Mouse (Mus musculus) lung, adult 2 months (tissue): Measurements from ENCODE around the gene Rhbg. TPM values are rescaled to one million over a fixed set of nuclear protein-coding genes. Genes with fewer than 3 reads are reported as not detected.
"Not testable (repeated sequence)": the region's sequence is repeated elsewhere in the genome, so short reads cannot be mapped to it uniquely, and the experiment has no call there.

Experiments used
- DNase-seq: peaks from one replicate; pipeline ENCODE4 v3.0.0; 2022
- H3K4me1 ChIP-seq: fragments of 200-500 bp; 2 replicates; pipeline ENCODE4 v1.6.1; 2011; ENCODE audit warnings: low read length; ENCODE audit not compliant: control insufficient read depth, insufficient read depth
- H3K4me3 ChIP-seq: fragments of 200-500 bp; replicated peaks from 2 replicates; pipeline ENCODE3; 2011; ENCODE audit warnings: low read depth, mild to moderate bottlenecking, control low read depth, low read length; ENCODE audit errors: extremely low read depth
- CTCF ChIP-seq: fragments of 200-500 bp; IDR thresholded peaks from 2 replicates; pipeline ENCODE4 v1.5.1; 2011; ENCODE audit warnings: mild to moderate bottlenecking, low read length, control low read depth; ENCODE audit not compliant: insufficient read depth
- POLR2A ChIP-seq: fragments of 200-500 bp; IDR thresholded peaks from 2 replicates; pipeline ENCODE4 v1.6.1; 2011; ENCODE audit warnings: low read depth, mild to moderate bottlenecking, control low read depth, low read length, borderline replicate concordance; ENCODE audit errors: extremely low read depth
- WGBS: fragments of 180-500 bp; shearing (Covaris S2); methylation state at CpG from one replicate; pipeline ENCODE4 v1.1.7; 2018; 5-methylcytosine and 5-hydroxymethylcytosine counted together
- polyA plus RNA-seq: library from polyadenylated mRNA; depleted of rRNA; stranded (reverse); fragments of >200 nt; gene quantifications from 2 replicates; pipeline ENCODE4 v1.2.3, GENCODE M21; 2012; rRNA removed

Gene Rhbg
- 8.2 and 14.5 TPM in 2 replicates for polyA plus RNA-seq

DNA sequence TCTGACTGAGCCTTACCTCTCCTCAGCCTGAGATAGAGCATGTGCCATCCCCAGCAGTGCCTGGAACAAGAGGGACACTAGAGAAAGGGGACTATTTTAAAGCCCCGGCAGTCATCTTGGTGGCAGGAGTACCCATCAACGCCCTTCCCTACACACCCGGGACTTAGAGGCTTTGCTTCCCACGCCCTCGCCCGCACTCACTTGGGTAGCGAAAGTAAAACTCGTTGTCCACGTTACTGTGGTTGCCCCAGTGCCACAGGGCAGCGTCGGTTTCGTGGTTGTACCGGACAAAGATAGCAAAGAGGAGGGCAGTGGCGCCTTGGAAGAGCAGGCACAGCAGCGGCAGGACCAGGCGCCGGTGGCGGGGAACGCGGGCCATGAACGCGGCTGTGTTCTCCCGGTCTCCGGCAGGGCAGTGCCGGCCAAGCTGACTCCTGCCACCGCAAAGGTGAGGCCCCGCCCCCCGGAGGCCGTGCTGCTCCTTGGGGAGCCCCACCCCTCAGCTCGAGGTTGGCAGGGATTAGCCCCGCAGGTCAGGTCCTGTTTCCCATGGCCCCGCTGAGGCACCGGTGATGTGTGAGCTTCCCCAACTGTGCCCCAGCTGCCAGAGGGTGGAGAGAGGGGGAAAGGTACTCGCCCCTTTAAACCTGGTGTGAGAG lies at the start of gene Rhbg:
Rhbg (minus strand) TSS at position 442 of the 659 bp plus-strand sequence.
- WGBS = 2% methylated on average over 34 of the region's 34 CpGs
- peak within 1 kb of the TSS; percentile 67 for H3K4me3 ChIP-seq
- H3K4me1 ChIP-seq = peaks cover 3% of the 10 kb centered on the region
- TF ChIP-seq CTCF (no peak), POLR2A (no peak)
- DNase-seq = peak; percentile 75

GRCm38 (mm10) chr3:88299172-88299571 lies 44.7 kb upstream of the Rhbg start:
- Histone ChIP-seq H3K4me1 (peaks cover 7% of the 10 kb centered on the region), H3K4me3 (no peak overlapping the region)
- 82% methylated on average over 1 of the region's 1 CpGs for WGBS
- no peak for TF ChIP-seq POLR2A
- TF ChIP-seq CTCF = no peak
- DNase-seq = no peak

GRCm38 (mm10) chr3:88297321-88297851 lies 42.9 kb upstream of the Rhbg start:
- H3K4me1 ChIP-seq = peaks cover 7% of the 10 kb centered on the region
- H3K4me3 ChIP-seq = peak overlapping the region; percentile 96
- TF ChIP-seq POLR2A = no peak
- DNase-seq = no peak
- under 1% methylated on average over 30 of the region's 30 CpGs for WGBS

DNA sequence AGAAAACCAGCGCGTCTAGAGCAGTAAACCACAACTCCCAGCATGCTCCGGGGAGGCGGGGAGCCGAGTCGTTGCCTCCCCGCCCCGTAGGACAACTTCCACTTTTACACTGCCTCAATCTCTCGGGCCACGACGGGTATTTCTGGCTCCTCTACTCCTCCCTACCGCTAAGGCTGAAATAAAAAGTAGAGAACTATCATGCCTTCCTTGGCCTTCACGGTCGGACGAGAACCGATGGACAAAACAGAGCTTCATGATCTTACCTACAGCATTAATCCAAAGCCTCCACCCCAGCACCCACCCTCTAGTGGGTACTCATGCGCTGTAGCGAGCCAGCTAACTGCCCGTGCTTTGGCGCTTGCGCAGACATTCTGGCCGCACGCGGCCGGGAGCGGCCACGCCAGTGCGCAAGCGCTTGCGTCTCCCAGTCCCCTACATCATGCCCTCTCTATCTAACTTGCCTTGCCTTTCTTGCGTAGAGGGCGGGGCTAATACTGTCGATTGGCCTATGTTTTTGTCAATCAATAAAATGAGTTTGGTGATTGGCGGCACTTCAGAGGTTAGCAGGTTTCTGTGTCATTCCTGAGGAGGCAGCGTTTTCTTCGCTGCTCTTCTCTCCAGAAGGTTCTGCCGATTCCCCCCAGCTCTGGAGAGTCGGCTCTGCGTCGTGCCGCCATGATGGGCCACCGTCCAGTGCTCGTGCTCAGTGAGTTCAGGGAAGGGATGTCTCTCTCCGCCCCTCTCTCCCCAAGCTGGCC lies 42.2 kb upstream of the Rhbg start, which contains the start of the genes Tsacc and Cct3:
Tsacc (minus strand) TSS at position 439 of the 758 bp plus-strand sequence.
Cct3 (plus strand) TSS at position 556 of the 758 bp plus-strand sequence.
- WGBS = under 1% methylated on average over 44 of the region's 44 CpGs
- peak; percentile 90 for DNase-seq
- peak; percentile 81 for TF ChIP-seq POLR2A
- no peak for TF ChIP-seq CTCF
- Histone ChIP-seq H3K4me3 (peak within 1 kb of the TSS; percentile 96), H3K4me1 (peaks cover 7% of the 10 kb centered on the region)

GRCm38 (mm10) chr3:88296110-88296560 lies 41.6 kb upstream of the Rhbg start:
- TF ChIP-seq CTCF = no peak
- TF ChIP-seq POLR2A = no peak
- DNase-seq = no peak
- H3K4me3 ChIP-seq = peak overlapping the region; percentile 85
- WGBS = under 1% methylated on average over 12 of the region's 12 CpGs
- H3K4me1 ChIP-seq = peaks cover 7% of the 10 kb centered on the region

GRCm38 (mm10) chr3:88295272-88295671 lies 40.8 kb upstream of the Rhbg start:
- not testable (repeated sequence) for H3K4me1 ChIP-seq, DNase-seq, H3K4me3 ChIP-seq
- 50% methylated on average over 1 of the region's 1 CpGs for WGBS

DNA sequence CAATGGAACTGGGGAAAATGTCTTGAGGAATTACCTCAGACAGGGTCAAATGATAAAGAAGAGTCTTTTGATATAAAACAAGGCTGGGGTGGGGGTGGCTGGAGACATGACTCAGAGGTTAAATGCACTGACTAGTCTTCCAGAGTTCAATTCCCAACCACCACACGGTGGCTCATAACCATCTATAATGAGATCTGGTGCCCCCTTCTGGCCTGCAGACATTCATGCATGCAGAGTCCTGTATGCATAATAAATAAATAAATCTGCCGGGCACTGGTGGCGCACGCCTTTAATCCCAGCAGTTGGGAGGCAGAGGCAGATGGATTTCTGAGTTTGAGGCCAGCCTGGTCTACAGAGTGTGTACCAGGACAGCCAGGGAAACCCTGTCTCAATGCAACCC lies 37.5 kb upstream of the Rhbg start:
- peaks cover 2% of the 10 kb centered on the region; the same call in 1 of the 2 replicates for H3K4me1 ChIP-seq
- no peak overlapping the region for H3K4me3 ChIP-seq
- 34% methylated on average over 4 of the region's 4 CpGs for WGBS
- peak; percentile 31 for DNase-seq
- TF ChIP-seq CTCF (no peak), POLR2A (no peak)

DNA sequence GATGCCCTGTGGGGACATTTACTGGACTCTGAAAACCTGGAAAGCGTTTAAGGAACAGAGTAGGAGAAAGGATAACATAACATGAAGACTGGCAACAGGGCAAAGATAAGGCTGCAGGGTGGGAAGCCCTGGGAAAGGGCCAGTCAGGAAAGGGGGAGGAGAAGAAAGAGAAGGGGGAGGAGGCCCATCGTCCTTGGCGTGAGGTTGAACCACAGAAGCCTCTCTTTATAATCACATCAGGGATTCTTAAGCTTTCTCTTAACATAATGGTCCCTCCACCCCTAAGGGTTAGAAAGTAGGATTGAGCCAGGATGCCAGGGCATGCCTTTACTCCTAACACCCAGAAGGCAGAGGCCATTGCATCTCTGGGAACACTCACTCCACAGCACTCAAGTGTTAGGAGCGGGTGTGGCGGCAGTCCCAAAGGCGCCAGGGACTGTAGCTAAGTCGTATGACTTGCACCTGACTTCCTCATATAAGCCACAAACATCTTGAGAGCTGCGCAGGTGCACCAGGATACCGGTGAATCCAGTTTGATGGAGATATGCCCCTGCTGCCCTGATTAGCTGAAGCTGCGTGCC lies 33.7 kb upstream of the Rhbg start:
- 55% methylated on average over 10 of the region's 10 CpGs for WGBS
- H3K4me3 ChIP-seq, H3K4me1 ChIP-seq: not testable (repeated sequence)
- DNase-seq = peak; percentile 46

- DNase-seq = no peak
- WGBS = 96% methylated on average over 4 of the region's 4 CpGs
- Histone ChIP-seq H3K4me1 (0 out of 2 replicates have a peak, but pooled peaks cover 2% of the 10 kb centered on the region), H3K4me3 (no peak within 1 kb of the TSS)
- TF ChIP-seq POLR2A = no peak
- TF ChIP-seq CTCF = no peak
Observed at GRCm38 (mm10) chr3:88287110-88287509, 32.6 kb upstream of the Rhbg start, which contains the start of gene Gm38392. Gene Gm38392 (minus strand): TSS chr3:88287210.

GRCm38 (mm10) chr3:88285565-88285895 lies 31.0 kb upstream of the Rhbg start:
- WGBS = no CpG with 5 or more reads among the region's 2 CpGs
- H3K4me1 ChIP-seq, DNase-seq, H3K4me3 ChIP-seq: not testable (repeated sequence)

GRCm38 (mm10) chr3:88284815-88285564 lies 30.5 kb upstream of the Rhbg start:
- H3K4me1 ChIP-seq, DNase-seq, H3K4me3 ChIP-seq: not testable (repeated sequence)
- 92% methylated on average over 14 of the region's 14 CpGs for WGBS
